Mouse (Mus musculus) lung, adult 2 months (tissue): ENCODE measurements around the gene Cfap43.

Experiments used
- CTCF ChIP-seq: fragments of 200-500 bp; IDR thresholded peaks from 2 replicates; pipeline ENCODE4 v1.5.1; 2011; ENCODE audit warnings: mild to moderate bottlenecking, low read length, control low read depth; ENCODE audit not compliant: insufficient read depth
- POLR2A ChIP-seq: fragments of 200-500 bp; IDR thresholded peaks from 2 replicates; pipeline ENCODE4 v1.6.1; 2011; ENCODE audit warnings: low read depth, mild to moderate bottlenecking, control low read depth, low read length, borderline replicate concordance; ENCODE audit errors: extremely low read depth

- TF ChIP-seq CTCF (no peak), POLR2A (no peak)
Measured at GRCm38 (mm10) chr19:47780972-47781371, 138.1 kb downstream of the Cfap43 start.
